Mouse (Mus musculus) kidney, embryonic 14.5 days (tissue): ENCODE results near the gene Carns1. TPM values are rescaled to one million over a fixed set of nuclear protein-coding genes. Genes with fewer than 3 reads are reported as not detected.

Experiments
- ATAC-seq: fragments of 200-750 bp; cut with Nextera tagmentation; 2 replicates; pipeline ENCODE4 v1.8.0; 2017; ENCODE audit warnings: moderate number of reproducible peaks, mild to moderate bottlenecking, moderate TSS enrichment, moderate library complexity; ENCODE audit not compliant: low FRiP score, low TSS enrichment
- H3K27ac ChIP-seq: fragments of 300-500 bp; sonication (generic); 2 replicates; pipeline ENCODE4 v1.5.1; 2014; ENCODE audit warnings: low read depth, mild to moderate bottlenecking, low read length, moderate library complexity, mixed read lengths
- H3K27me3 ChIP-seq: fragments of 300-500 bp; sonication (generic); 2 replicates; pipeline ENCODE4 v1.6.1; 2014; ENCODE audit warnings: mild to moderate bottlenecking, low read length; ENCODE audit not compliant: control insufficient read depth, insufficient read depth
- H3K36me3 ChIP-seq: fragments of 300-500 bp; sonication (generic); 2 replicates; pipeline ENCODE4 v1.6.1; 2014; ENCODE audit warnings: low read length, mixed read lengths; ENCODE audit not compliant: control insufficient read depth, insufficient read depth
- H3K4me1 ChIP-seq: fragments of 300-500 bp; sonication (generic); 2 replicates; pipeline ENCODE4 v1.6.1; 2014; ENCODE audit warnings: low read length, mixed read lengths; ENCODE audit not compliant: control insufficient read depth, insufficient read depth
- H3K4me2 ChIP-seq: fragments of 300-500 bp; sonication (generic); replicated peaks from 2 replicates; pipeline ENCODE4 v1.6.1; 2014; ENCODE audit warnings: low read depth, mild to moderate bottlenecking, low read length
- H3K4me3 ChIP-seq: fragments of 300-500 bp; sonication (generic); 2 replicates; pipeline ENCODE4 v1.5.1; 2014; ENCODE audit warnings: mild to moderate bottlenecking, low read length
- H3K9ac ChIP-seq: fragments of 300-500 bp; sonication (generic); 2 replicates; pipeline ENCODE4 v1.6.1; 2014; ENCODE audit warnings: low read depth, mild to moderate bottlenecking, low read length, moderate library complexity
- H3K9me3 ChIP-seq: fragments of 300-500 bp; sonication (generic); 2 replicates; pipeline ENCODE4 v1.6.1; 2016; ENCODE audit warnings: low read length; ENCODE audit not compliant: control insufficient read depth
- WGBS: fragments of 180-500 bp; shearing (Covaris S2); extraction: QIAGEN DNeasy Blood & Tissue Kit; methylation state at CpG from one replicate; pipeline ENCODE4 v1.1.7; 2014; 5-methylcytosine and 5-hydroxymethylcytosine counted together
- polyA plus RNA-seq: library from polyadenylated mRNA; unstranded; fragments of >200 nt; fragmentation: Nextera tagmentation; extraction: Ambion mirVana; gene quantifications from 2 replicates; pipeline ENCODE4 v1.2.1, GENCODE M21; 2014

The Carns1 gene
- polyA plus RNA-seq, 1 experiment from 2014 or later = 1.7 TPM

GRCm38 (mm10) chr19:4184976-4185975 lies 10.0 kb upstream of the Carns1 start:
- no peak overlapping the region for H3K4me3 ChIP-seq
- peaks cover 12% of the 10 kb centered on the region for H3K4me1 ChIP-seq
- 45% methylated on average over 15 of the region's 15 CpGs for WGBS
- no peak overlapping the region for H3K4me2 ChIP-seq
- H3K27ac ChIP-seq = peak overlapping the region; percentile 42; the same call in 1 of the 2 replicates
- peak; percentile 50; the same call in 1 of the 2 replicates for ATAC-seq
- no peak overlapping the region for H3K9ac ChIP-seq
- no peaks in the 10 kb centered on the region for H3K9me3 ChIP-seq
- no peaks in the 10 kb centered on the region for H3K36me3 ChIP-seq
- no peaks in the 10 kb centered on the region for H3K27me3 ChIP-seq

DNA sequence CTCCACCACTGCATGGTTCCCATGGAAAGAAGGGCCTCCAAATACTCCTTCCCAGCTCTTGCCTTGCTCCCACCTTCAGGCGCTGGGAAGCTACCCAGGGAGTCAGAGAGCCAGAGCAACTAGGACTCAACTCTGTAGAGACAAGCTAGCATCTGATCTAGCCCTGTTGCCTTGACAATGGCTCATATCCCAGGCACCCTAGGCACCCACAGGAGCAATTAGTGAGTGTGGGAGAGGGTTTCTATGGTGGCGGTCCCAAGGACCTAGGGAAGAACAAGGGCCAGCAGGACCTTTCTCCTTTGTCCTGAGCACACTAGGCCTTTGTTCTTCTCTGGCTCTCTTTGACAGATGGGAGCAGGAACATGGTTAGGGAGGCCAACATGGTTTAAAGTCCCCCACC lies 8.4 kb upstream of the Carns1 start:
- no peak for ATAC-seq
- Histone ChIP-seq H3K4me2 (no peak overlapping the region), H3K27me3 (no peaks in the 10 kb centered on the region), H3K36me3 (no peaks in the 10 kb centered on the region), H3K4me1 (peaks cover 12% of the 10 kb centered on the region), H3K27ac (no peak overlapping the region), H3K4me3 (no peak overlapping the region), H3K9ac (no peak overlapping the region), H3K9me3 (no peaks in the 10 kb centered on the region)
- 90% methylated on average over 2 of the region's 2 CpGs for WGBS

DNA sequence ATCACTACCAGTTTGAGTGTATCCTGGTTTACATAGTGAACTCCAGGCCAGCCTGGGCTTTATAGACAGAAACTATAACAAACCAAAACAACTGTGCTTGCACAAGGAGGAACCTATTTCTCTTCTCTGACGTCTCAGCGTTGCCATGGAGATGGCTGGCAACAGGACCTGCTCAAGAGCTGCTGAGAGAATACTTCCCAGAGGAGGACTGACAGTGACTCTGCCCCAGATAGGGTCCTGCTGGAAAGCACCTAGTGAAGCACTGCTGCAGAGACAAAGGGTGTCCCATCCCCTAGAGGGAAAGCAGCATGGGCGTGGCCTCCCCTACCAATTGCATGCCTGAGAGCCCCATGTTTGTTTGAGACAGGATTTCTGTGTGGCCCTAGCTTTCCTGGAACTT lies 6.6 kb upstream of the Carns1 start:
- no peak overlapping the region for H3K4me3 ChIP-seq
- no peaks in the 10 kb centered on the region for H3K36me3 ChIP-seq
- H3K27me3 ChIP-seq = no peaks in the 10 kb centered on the region
- 53% methylated on average over 3 of the region's 3 CpGs for WGBS
- H3K9ac ChIP-seq = no peak overlapping the region
- peak; percentile 32; the same call in 1 of the 2 replicates for ATAC-seq
- H3K9me3 ChIP-seq = no peaks in the 10 kb centered on the region
- H3K4me1 ChIP-seq = peaks cover 12% of the 10 kb centered on the region
- H3K4me2 ChIP-seq = no peak overlapping the region
- no peak overlapping the region for H3K27ac ChIP-seq

DNA sequence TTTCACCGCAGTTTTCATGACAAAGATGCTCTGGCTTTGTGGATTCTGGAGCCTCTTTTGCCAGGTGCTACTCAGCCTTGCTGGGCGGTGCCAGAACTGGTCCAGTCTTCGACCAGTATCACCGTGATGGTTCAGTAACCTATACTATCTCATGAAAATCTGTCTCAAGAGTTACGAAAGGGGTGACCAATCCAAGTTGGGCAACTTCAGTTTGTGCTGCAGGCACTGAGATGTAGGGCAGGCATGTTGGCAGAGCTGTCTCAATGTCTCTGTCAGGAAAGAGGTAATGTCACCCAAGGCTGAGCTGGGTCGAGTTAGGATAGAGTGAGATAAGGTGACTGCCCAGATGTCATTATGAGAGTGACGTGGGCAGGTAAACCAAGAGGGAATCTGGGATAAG lies 5.1 kb upstream of the Carns1 start:
- H3K9me3 ChIP-seq = no peaks in the 10 kb centered on the region

DNA sequence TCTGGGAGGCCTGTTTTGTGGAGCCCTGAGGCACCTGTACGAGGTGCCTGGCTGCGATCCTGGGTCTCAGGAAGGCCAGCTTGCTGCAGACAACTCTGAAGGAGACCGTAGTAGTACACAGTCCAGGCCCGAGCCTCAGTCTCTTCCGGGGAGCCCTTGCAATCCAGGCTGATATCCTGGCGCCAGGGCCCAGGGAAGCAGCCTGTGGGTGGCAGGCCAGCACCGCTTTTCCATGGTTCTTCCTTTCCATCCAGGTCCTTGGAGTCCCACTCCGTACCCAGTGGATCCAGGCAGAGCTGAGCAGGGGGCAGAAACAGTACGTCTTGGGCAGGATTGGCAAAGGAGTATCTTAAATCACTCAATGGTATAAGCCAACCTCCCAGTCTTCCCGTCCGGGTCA lies 2.4 kb downstream of the Carns1 start:
- 48% methylated on average over 11 of the region's 11 CpGs for WGBS
- H3K4me3 ChIP-seq = no peak overlapping the region
- no peaks in the 10 kb centered on the region for H3K9me3 ChIP-seq
- no peaks in the 10 kb centered on the region for H3K36me3 ChIP-seq
- H3K4me1 ChIP-seq = peaks cover 21% of the 10 kb centered on the region
- no peak overlapping the region; the same call in 1 of the 2 replicates for H3K9ac ChIP-seq
- H3K4me2 ChIP-seq = no peak overlapping the region
- no peak for ATAC-seq
- H3K27me3 ChIP-seq = 0 out of 2 replicates have a peak, but pooled peaks cover 3% of the 10 kb centered on the region
- no peak overlapping the region for H3K27ac ChIP-seq

More for the DNA sequence above, 5.1 kb upstream of the Carns1 start:
- H3K27ac ChIP-seq = no peak overlapping the region
- no peak overlapping the region for H3K9ac ChIP-seq
- no peak overlapping the region for H3K4me2 ChIP-seq
- no peak overlapping the region for H3K4me3 ChIP-seq
- H3K27me3 ChIP-seq = 0 out of 2 replicates have a peak, but pooled peaks cover 3% of the 10 kb centered on the region
- no peaks in the 10 kb centered on the region for H3K36me3 ChIP-seq
- WGBS = 85% methylated on average over 7 of the region's 7 CpGs
- peaks cover 15% of the 10 kb centered on the region for H3K4me1 ChIP-seq
- ATAC-seq = no peak

GRCm38 (mm10) chr19:4171393-4172290 lies 3.6 kb downstream of the Carns1 start:
- Histone ChIP-seq H3K4me3 (no peak overlapping the region), H3K9me3 (no peaks in the 10 kb centered on the region), H3K27ac (no peak overlapping the region), H3K9ac (0 out of 2 replicates have a peak overlapping the region, but pooled peaks have one; percentile 23), H3K27me3 (0 out of 2 replicates have a peak, but pooled peaks cover 3% of the 10 kb centered on the region), H3K4me2 (no peak overlapping the region), H3K4me1 (peaks cover 21% of the 10 kb centered on the region), H3K36me3 (no peaks in the 10 kb centered on the region)
- WGBS = 74% methylated on average over 13 of the region's 13 CpGs
- no peak for ATAC-seq

DNA sequence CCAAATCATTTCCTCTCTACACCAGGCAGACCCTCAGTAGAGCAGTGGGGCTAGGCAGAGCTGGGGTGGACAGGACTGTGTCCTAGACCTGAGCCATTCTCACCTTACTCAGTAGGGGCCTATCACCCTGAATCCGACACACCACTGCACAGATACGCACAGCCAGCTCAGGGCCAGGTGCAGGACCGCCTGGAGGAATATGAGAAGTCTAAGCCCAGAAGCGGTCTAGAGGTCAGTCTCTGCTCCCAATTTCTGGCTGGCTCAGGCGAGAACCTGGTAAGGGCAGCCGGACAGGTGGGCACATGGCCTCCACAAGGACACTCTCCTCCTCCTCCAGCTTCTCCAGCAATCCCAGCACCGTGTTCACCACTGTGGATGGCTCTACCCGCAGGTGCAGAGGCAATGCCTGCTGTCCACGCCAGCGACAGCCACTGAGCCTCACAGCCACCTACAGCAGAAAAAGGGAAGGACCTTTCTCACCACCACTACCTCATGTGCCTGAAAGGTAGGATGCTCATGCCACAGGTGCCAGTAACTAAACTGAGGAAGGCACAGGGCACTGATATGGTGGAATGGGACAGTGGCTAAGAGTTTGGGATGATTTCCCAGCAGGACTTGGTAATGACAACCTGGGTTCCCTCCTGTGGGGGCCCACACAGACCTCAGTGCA lies 4.4 kb downstream of the Carns1 start:
- H3K4me2 ChIP-seq = no peak overlapping the region
- no peak for ATAC-seq
- H3K9ac ChIP-seq = 0 out of 2 replicates have a peak overlapping the region, but pooled peaks have one; percentile 23
- H3K27ac ChIP-seq = no peak overlapping the region
- H3K27me3 ChIP-seq = no peaks in the 10 kb centered on the region
- 81% methylated on average over 10 of the region's 10 CpGs for WGBS
- no peaks in the 10 kb centered on the region for H3K36me3 ChIP-seq
- H3K4me1 ChIP-seq = peaks cover 19% of the 10 kb centered on the region
- no peak overlapping the region for H3K4me3 ChIP-seq
- H3K9me3 ChIP-seq = no peaks in the 10 kb centered on the region

GRCm38 (mm10) chr19:4169810-4170209 lies 5.5 kb downstream of the Carns1 start:
- peak; percentile 22; the same call in 1 of the 2 replicates for ATAC-seq
- H3K4me3 ChIP-seq = peak overlapping the region; percentile 44
- H3K27me3 ChIP-seq = no peaks in the 10 kb centered on the region
- peak overlapping the region; percentile 78 for H3K9ac ChIP-seq
- 8% methylated on average over 27 of the region's 27 CpGs for WGBS
- peak overlapping the region; percentile 88 for H3K27ac ChIP-seq
- H3K4me2 ChIP-seq = peak overlapping the region; percentile 77
- H3K9me3 ChIP-seq = no peaks in the 10 kb centered on the region
- H3K4me1 ChIP-seq = peaks cover 10% of the 10 kb centered on the region
- no peaks in the 10 kb centered on the region for H3K36me3 ChIP-seq
